Mouse (Mus musculus): Measurements from ENCODE around the gene Tnip1.

GRCm38 (mm10) chr11:54903339-54903738, 59.4 kb downstream of the Tnip1 start:
- no peak for TF ChIP-seq CTCF (IDR thresholded peaks at IDR 0.05; ENCODE audit: low read depth)
- TF ChIP-seq EP300 (IDR thresholded peaks at IDR 0.05; ENCODE audit: low read depth): no peak
